Mouse (Mus musculus) stomach, embryonic 16.5 days (tissue): ENCODE results near the gene Ism1. TPM values are rescaled to one million over a fixed set of nuclear protein-coding genes. Genes with fewer than 3 reads are reported as not detected.

Source experiments
- ATAC-seq: fragments of 200-750 bp; cut with Nextera tagmentation; 2 replicates; pipeline ENCODE4 v1.8.0; 2017; ENCODE audit warnings: moderate number of reproducible peaks, moderate TSS enrichment; ENCODE audit not compliant: insufficient read depth, low FRiP score
- H3K27ac ChIP-seq: fragments of 300-500 bp; sonication (generic); 2 replicates; pipeline ENCODE4 v1.5.1; 2014; ENCODE audit warnings: low read length
- H3K27me3 ChIP-seq: fragments of 300-500 bp; sonication (generic); 2 replicates; pipeline ENCODE4 v1.6.1; 2014; ENCODE audit warnings: low read length, control low read depth, mixed read lengths; ENCODE audit not compliant: control insufficient read depth, insufficient read depth
- H3K36me3 ChIP-seq: fragments of 300-500 bp; sonication (generic); 2 replicates; pipeline ENCODE4 v1.6.1; 2014; ENCODE audit warnings: low read length; ENCODE audit not compliant: control insufficient read depth, insufficient read depth
- H3K4me1 ChIP-seq: fragments of 300-500 bp; sonication (generic); 2 replicates; pipeline ENCODE4 v1.6.1; 2014; ENCODE audit warnings: low read length, control low read depth, mixed read lengths; ENCODE audit not compliant: control insufficient read depth, insufficient read depth
- H3K4me2 ChIP-seq: fragments of 300-500 bp; sonication (generic); 2 replicates; pipeline ENCODE4 v1.6.1; 2014; ENCODE audit warnings: low read depth, low read length, mixed read lengths
- H3K4me3 ChIP-seq: fragments of 300-500 bp; sonication (generic); replicated peaks from 2 replicates; pipeline ENCODE4 v1.5.1; 2014; ENCODE audit warnings: mild to moderate bottlenecking, low read length
- H3K9ac ChIP-seq: fragments of 300-500 bp; sonication (generic); 2 replicates; pipeline ENCODE4 v1.6.1; 2014; ENCODE audit warnings: low read length
- H3K9me3 ChIP-seq: fragments of 300-500 bp; sonication (generic); replicated peaks from 2 replicates; pipeline ENCODE4 v1.6.1; 2016; ENCODE audit warnings: low read length, control low read depth; ENCODE audit not compliant: control insufficient read depth
- WGBS: fragments of 180-500 bp; shearing (Covaris S2); extraction: QIAGEN DNeasy Blood & Tissue Kit; methylation state at CpG from one replicate; pipeline ENCODE4 v1.1.7; 2014; 5-methylcytosine and 5-hydroxymethylcytosine counted together
- polyA plus RNA-seq: library from polyadenylated mRNA; unstranded; fragments of >200 nt; fragmentation: Nextera tagmentation; extraction: Ambion mirVana; gene quantifications from 2 replicates; pipeline ENCODE4 v1.2.1, GENCODE M21; 2015

Gene Ism1
- polyA plus RNA-seq, 1 experiment from 2014 or later: 1.7 TPM

DNA sequence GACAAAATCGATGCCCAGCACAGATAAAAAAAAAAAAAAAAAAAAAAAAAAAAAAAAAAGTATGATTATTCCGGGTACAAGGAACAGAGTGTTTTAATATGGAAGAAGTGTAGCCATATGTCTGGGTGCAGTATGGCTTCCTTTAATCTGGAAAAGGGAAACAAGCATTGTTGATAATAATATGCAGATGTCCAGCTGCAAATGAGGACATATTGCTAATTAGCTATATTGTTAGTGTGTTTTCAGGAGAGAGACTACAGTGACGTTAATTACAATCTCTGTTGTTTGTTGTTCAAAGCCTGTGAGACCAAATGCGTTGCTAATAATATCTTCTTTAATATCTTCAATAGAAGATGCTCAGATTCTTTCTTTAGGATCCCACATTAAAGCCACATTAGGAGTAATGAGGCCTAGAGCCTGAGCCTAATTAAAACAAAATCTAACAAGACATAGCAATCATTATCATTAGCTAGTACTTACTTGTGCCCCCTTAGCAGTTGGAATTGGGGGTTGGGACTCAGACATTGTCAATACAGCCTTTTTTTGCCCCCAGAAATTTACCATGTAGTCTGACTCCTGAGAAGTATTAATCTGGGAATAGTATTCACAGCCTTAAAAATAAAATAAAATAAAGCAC lies 46.3 kb downstream of the Ism1 start:
- no peak overlapping the region for H3K4me2 ChIP-seq
- H3K9ac ChIP-seq: no peak overlapping the region
- H3K4me3 ChIP-seq: no peak overlapping the region
- H3K27ac ChIP-seq: no peak overlapping the region
- WGBS: 70% methylated on average over 4 of the region's 4 CpGs
- H3K27me3 ChIP-seq: no peaks in the 10 kb centered on the region
- H3K36me3 ChIP-seq: no peaks in the 10 kb centered on the region
- H3K4me1 ChIP-seq: no peaks in the 10 kb centered on the region
- no peak for ATAC-seq
- no peaks in the 10 kb centered on the region for H3K9me3 ChIP-seq

DNA sequence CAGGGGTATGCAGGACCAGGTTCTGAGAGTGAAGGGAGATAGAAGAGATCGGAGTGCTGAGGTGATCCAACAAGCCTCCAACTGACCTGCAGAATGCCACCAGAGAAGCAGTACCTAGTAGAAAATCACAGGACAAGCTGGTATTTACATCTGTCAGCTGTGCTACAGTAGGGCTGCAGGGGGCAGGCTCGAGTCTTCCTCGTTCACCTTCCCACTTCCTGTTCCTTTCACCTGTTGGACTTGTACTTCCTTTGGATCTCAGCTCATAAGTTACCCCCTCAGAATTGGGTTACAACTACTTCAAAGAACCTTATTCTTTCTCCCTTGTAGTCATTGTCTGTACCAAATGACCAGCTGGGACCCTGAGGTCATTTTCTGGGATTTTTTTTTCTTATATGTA lies 47.4 kb downstream of the Ism1 start:
- no peak overlapping the region for H3K27ac ChIP-seq
- WGBS: 77% methylated on average over 3 of the region's 3 CpGs
- no peaks in the 10 kb centered on the region for H3K9me3 ChIP-seq
- no peaks in the 10 kb centered on the region for H3K4me1 ChIP-seq
- no peak overlapping the region for H3K4me3 ChIP-seq
- H3K4me2 ChIP-seq: no peak overlapping the region
- no peaks in the 10 kb centered on the region for H3K27me3 ChIP-seq
- H3K36me3 ChIP-seq: no peaks in the 10 kb centered on the region
- no peak for ATAC-seq
- H3K9ac ChIP-seq: no peak overlapping the region

- no peaks in the 10 kb centered on the region for H3K36me3 ChIP-seq
- no peak for ATAC-seq
- H3K27me3 ChIP-seq: no peaks in the 10 kb centered on the region
- 75% methylated on average over 2 of the region's 2 CpGs for WGBS
- no peak overlapping the region for H3K4me2 ChIP-seq
- no peak overlapping the region for H3K4me3 ChIP-seq
- no peaks in the 10 kb centered on the region for H3K9me3 ChIP-seq
- H3K4me1 ChIP-seq: no peaks in the 10 kb centered on the region
- H3K9ac ChIP-seq: no peak overlapping the region
- H3K27ac ChIP-seq: no peak overlapping the region
Measured at GRCm38 (mm10) chr2:139728060-139728459, 50.1 kb downstream of the Ism1 start.

DNA sequence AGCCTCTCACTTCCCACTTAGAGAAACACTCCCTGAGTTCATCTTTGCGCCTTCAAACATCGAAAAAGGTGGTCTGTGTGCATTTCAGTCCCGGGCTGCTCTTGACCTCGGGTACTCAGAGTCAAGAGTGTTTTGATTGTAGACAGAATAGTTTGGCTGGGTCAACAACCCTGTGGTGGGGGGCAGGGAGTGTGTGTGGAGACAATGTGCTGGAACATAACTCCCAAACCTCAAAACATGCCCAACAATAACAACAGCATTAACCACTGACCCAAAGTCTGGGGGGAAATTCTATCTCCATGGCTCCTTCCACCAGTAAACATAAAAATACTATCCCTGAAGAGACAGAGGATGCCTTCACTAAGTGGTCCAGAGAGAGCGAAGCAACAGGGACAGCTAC lies 51.4 kb downstream of the Ism1 start:
- H3K27me3 ChIP-seq: no peaks in the 10 kb centered on the region
- H3K4me2 ChIP-seq: no peak overlapping the region
- H3K9ac ChIP-seq: no peak overlapping the region
- no peaks in the 10 kb centered on the region for H3K36me3 ChIP-seq
- ATAC-seq: no peak
- H3K9me3 ChIP-seq: no peaks in the 10 kb centered on the region
- H3K4me3 ChIP-seq: no peak overlapping the region
- 65% methylated on average over 5 of the region's 5 CpGs for WGBS
- no peaks in the 10 kb centered on the region for H3K4me1 ChIP-seq
- H3K27ac ChIP-seq: no peak overlapping the region

DNA sequence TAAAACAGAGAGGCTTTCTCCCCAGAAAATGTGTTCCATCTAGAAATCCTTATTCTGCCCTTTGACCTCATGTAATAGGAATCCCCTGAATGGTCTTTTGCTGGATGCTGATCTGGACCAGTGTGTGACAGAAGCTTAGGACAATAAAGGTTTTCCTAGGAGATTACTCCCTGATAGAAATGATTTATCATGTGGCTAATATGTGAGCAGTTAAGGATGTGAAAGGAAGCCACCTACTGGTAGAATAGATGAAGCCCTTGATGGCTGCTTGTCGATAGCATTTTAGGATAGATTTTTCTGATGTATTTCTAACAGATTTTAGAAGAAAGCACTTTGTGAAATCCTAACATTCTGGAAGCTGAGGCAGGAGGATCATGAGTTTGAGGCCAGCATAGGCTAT lies 64.4 kb downstream of the Ism1 start:
- no peak overlapping the region for H3K4me3 ChIP-seq
- ATAC-seq: no peak
- H3K9me3 ChIP-seq: no peaks in the 10 kb centered on the region
- H3K9ac ChIP-seq: no peak overlapping the region
- 74% methylated on average over 1 of the region's 1 CpGs for WGBS
- H3K4me2 ChIP-seq: no peak overlapping the region
- H3K27ac ChIP-seq: no peak overlapping the region
- no peaks in the 10 kb centered on the region for H3K4me1 ChIP-seq
- no peaks in the 10 kb centered on the region for H3K36me3 ChIP-seq
- H3K27me3 ChIP-seq: no peaks in the 10 kb centered on the region

GRCm38 (mm10) chr2:139757021-139757420 lies 79.0 kb downstream of the Ism1 start:
- Histone ChIP-seq H3K9ac (no peak overlapping the region), H3K9me3 (no peaks in the 10 kb centered on the region), H3K4me2 (no peak overlapping the region), H3K36me3 (no peaks in the 10 kb centered on the region), H3K27ac (no peak overlapping the region), H3K27me3 (no peaks in the 10 kb centered on the region), H3K4me3 (no peak overlapping the region), H3K4me1 (no peaks in the 10 kb centered on the region)
- 86% methylated on average over 8 of the region's 8 CpGs for WGBS
- no peak for ATAC-seq

DNA sequence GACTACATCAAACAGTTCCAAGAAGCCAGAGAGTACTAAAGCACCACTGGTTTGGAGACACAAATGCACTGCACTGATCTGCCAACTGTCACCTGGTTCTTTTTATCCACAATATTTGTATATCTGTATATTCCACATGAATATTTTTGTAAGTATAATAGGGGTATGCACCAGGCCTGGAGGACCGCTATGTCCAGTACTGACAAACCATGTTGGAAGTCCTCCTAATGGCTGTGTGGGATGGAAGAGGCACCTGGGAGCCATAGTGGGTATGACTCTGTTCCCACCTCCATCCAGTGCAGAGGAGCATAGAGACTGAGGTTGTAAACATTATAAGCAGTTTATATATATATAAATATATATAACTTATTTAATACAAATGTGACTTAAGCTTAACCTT lies 79.5 kb downstream of the Ism1 start:
- Histone ChIP-seq H3K27me3 (no peaks in the 10 kb centered on the region), H3K9ac (no peak overlapping the region), H3K9me3 (no peaks in the 10 kb centered on the region), H3K4me1 (no peaks in the 10 kb centered on the region), H3K4me3 (no peak overlapping the region), H3K36me3 (no peaks in the 10 kb centered on the region), H3K4me2 (no peak overlapping the region), H3K27ac (no peak overlapping the region)
- ATAC-seq: no peak
- 98% methylated on average over 1 of the region's 1 CpGs for whole genome bisulfite sequencing

DNA sequence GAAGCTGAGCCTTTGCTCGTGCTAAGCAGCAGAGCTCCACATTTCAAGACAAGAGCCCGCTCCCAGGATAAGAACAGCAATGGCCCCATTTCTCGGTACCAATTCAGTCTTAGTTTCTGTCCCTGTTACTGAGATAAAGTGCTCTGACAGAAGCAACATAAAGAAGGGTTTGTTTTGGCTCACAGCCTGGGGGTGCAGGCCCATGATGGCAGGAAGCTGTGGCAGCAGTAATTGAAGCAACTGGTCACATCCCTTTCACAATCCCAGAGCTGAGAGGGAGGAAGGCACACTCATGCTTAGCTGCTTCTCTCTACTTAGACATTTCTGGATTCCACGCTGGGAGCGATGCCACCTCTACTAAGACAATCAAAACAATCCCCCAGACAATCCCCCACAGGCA lies 86.4 kb downstream of the Ism1 start:
- no peak overlapping the region for H3K4me2 ChIP-seq
- ATAC-seq: no peak
- H3K4me1 ChIP-seq: no peaks in the 10 kb centered on the region
- no peak overlapping the region for H3K4me3 ChIP-seq
- H3K36me3 ChIP-seq: no peaks in the 10 kb centered on the region
- no peaks in the 10 kb centered on the region for H3K9me3 ChIP-seq
- H3K27ac ChIP-seq: no peak overlapping the region
- 71% methylated on average over 5 of the region's 5 CpGs for WGBS
- H3K9ac ChIP-seq: no peak overlapping the region
- no peaks in the 10 kb centered on the region for H3K27me3 ChIP-seq

DNA sequence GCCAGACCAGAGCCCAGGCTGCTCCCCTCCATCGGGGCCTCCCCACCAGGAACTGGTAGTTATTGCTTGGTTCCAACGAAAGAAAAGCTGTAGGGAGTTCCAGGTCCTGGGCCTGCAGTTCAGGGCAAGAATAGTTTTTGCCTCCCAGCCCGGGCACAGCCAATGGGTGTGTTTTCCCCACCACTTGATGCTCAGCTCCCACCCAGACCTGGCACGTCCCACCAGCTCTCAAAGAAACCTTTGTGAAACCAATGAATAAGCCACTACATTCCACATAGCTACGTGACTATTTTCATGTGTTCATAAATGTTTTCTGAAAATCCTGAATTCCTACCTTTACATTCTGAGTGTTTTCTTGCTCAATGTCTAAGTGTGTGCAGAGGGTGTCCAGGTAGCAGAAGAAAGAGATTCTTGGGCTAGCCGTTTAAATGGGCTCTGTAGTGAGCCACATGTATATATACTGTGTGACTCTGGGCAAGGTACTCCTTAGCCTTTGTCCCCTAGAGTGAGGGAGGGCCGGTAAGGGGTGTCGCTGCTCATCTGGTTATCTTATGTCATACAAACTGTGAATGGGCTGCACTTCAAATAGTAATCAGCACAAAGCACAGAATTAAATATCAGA lies 97.1 kb downstream of the Ism1 start:
- Histone ChIP-seq H3K9me3 (no peaks in the 10 kb centered on the region), H3K9ac (no peak overlapping the region), H3K4me3 (no peak overlapping the region), H3K27me3 (no peaks in the 10 kb centered on the region), H3K4me1 (no peaks in the 10 kb centered on the region), H3K4me2 (no peak overlapping the region), H3K27ac (no peak overlapping the region), H3K36me3 (no peaks in the 10 kb centered on the region)
- 74% methylated on average over 8 of the region's 8 CpGs for WGBS
- ATAC-seq: no peak
